Mouse (Mus musculus) liver, adult 2 months (tissue): Measurements from ENCODE around the gene Tmem223. TPM values are rescaled to one million over a fixed set of nuclear protein-coding genes. Genes with fewer than 3 reads are reported as not detected.
A peak's percentile ranks its signal among the peaks of the same experiment; 100 is the strongest.

ENCODE experiments used
- DNase-seq: peaks from one replicate; pipeline ENCODE4 v3.0.0-alpha.2; 2011; ENCODE audit warnings: low read depth, low spot score; ENCODE audit errors: extremely low read depth
- H3K27ac ChIP-seq: fragments of 200-500 bp; replicated peaks from 2 replicates; pipeline ENCODE4 v1.5.1; 2012; ENCODE audit warnings: low read depth, mild to moderate bottlenecking, control low read depth, inconsistent platforms, low read length; ENCODE audit not compliant: insufficient read depth
- H3K27me3 ChIP-seq: fragments of 200-500 bp; 2 replicates; pipeline ENCODE4 v1.6.1; 2012; ENCODE audit warnings: mild to moderate bottlenecking, moderate library complexity, low read length, inconsistent platforms; ENCODE audit not compliant: control insufficient read depth, insufficient read depth
- H3K36me3 ChIP-seq: fragments of 200-500 bp; 2 replicates; pipeline ENCODE4 v1.6.1; 2012; ENCODE audit warnings: low read length, inconsistent platforms; ENCODE audit not compliant: control insufficient read depth, insufficient read depth
- H3K4me1 ChIP-seq: fragments of 200-500 bp; 2 replicates; pipeline ENCODE4 v1.6.1; 2011; ENCODE audit warnings: low read length; ENCODE audit not compliant: control insufficient read depth, insufficient read depth
- H3K4me3 ChIP-seq: fragments of 200-500 bp; 2 replicates; pipeline ENCODE4 v1.5.1; 2011; ENCODE audit warnings: low read depth, mild to moderate bottlenecking, control low read depth, low read length, moderate library complexity; ENCODE audit not compliant: insufficient read depth
- H3K79me2 ChIP-seq: fragments of 200-500 bp; 2 replicates; pipeline ENCODE4 v1.6.1; 2012; ENCODE audit warnings: inconsistent platforms, mild to moderate bottlenecking, low read length, moderate library complexity; ENCODE audit not compliant: control insufficient read depth, insufficient read depth
- H3K9ac ChIP-seq: fragments of 200-500 bp; 2 replicates; pipeline ENCODE4 v1.6.1; 2012; ENCODE audit warnings: low read depth, mild to moderate bottlenecking, control low read depth, inconsistent platforms, low read length
- CTCF ChIP-seq: fragments of 200-500 bp; IDR thresholded peaks from 2 replicates; pipeline ENCODE4 v1.5.1; 2011; ENCODE audit warnings: low read depth, low read length, control low read depth
- POLR2A ChIP-seq: fragments of 200-500 bp; IDR thresholded peaks from 2 replicates; pipeline ENCODE4 v1.6.1; 2011; ENCODE audit warnings: low read length, control low read depth; ENCODE audit not compliant: insufficient read depth; ENCODE audit errors: extremely low read depth
- WGBS: fragments of 180-500 bp; shearing (Covaris S2); methylation state at CpG from one replicate; pipeline ENCODE4 v1.1.7; 2018; 5-methylcytosine and 5-hydroxymethylcytosine counted together
- polyA plus RNA-seq: library from polyadenylated mRNA; depleted of rRNA; stranded (reverse); fragments of >200 nt; gene quantifications from 2 replicates; pipeline ENCODE4 v1.2.3, GENCODE M21; 2012; rRNA removed
- total RNA-seq: library from RNA; depleted of rRNA; stranded (reverse); fragments of >200 nt; gene quantifications from 2 replicates; pipeline ENCODE4 v1.2.3, GENCODE M21; 2014; rRNA removed

Gene Tmem223
- 50.3 and 66.9 TPM in 2 replicates for total RNA-seq
- 93.1 and 122 TPM in 2 replicates for polyA plus RNA-seq

DNA sequence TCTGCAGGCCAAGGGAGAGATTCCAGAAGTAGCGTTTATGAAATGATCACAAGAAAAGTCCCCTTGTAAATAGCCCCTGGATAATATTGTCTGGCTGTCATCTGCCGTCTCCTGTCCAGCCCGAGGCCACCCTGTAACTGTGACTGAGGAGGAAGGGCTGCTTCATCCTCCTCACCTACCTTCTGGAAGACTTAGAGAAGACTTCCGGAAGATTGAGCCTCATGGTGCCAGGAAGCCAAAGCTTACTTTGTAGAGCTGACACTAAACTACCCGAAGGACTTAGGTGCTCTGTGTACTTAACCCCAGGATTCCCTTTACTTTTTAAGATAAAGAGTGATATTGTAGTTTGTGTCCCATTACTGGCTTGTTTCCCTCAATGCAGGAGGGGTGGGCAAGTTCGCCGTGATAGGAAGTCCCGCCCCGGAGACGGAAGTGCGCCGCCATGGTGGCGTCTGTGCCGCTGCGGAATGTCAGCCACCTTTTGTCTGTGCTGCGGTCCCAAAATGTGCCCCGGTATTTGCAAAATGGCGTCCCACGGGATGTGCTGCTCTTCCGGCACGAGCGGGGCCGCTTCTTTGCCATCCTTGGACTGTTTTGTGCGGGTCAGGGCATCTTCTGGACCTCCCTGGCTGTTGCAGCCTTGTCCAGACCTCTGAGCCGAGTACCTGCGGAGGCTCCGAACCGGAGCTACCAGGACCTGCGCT is at the start of gene Tmem223:
Tmem223 (plus strand) TSS at position 430 of the 704 bp plus-strand sequence.
- H3K27me3 ChIP-seq = no peaks in the 10 kb centered on the region
- DNase-seq = peak; percentile 67
- peak within 1 kb of the TSS; percentile 87 for H3K9ac ChIP-seq
- H3K4me1 ChIP-seq = peaks cover 20% of the 10 kb centered on the region
- peaks cover 36% of the 10 kb centered on the region for H3K36me3 ChIP-seq
- WGBS = 16% methylated on average over 29 of the region's 29 CpGs
- peak within 1 kb of the TSS; percentile 91 for H3K4me3 ChIP-seq
- peak within 1 kb of the TSS; percentile 69 for H3K27ac ChIP-seq
- TF ChIP-seq POLR2A (peak; percentile 75), CTCF (no peak)
- H3K79me2 ChIP-seq = peaks cover 16% of the 10 kb centered on the region; the same call in 1 of the 2 replicates

DNA sequence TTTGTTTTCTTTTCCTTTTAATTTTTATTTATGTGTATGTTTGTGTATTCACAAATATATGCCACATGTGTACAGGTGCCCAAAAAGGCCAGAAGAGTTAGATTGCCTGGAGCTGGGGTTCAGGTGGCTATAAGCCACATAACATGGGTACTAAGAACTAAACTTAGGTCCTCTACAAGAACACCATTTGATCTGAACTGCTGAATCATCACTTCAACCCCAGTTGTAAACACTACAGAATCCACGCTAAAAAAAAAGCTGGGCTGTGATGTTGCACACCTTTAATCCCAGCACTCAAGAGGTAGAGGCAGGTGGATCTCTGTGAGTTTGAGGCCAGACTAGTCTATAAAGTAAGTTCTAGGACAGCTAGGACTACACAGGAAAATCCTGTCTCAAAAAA is 49.4 kb upstream of the Tmem223 start:
- no peak for DNase-seq
- TF ChIP-seq POLR2A = no peak
- no peak for TF ChIP-seq CTCF
- H3K4me1 ChIP-seq = peaks cover 9% of the 10 kb centered on the region; the same call in 1 of the 2 replicates
- WGBS = 47% methylated on average over 1 of the region's 1 CpGs
- H3K27ac ChIP-seq = no peak overlapping the region
- H3K79me2 ChIP-seq = no peaks in the 10 kb centered on the region; the same call in 1 of the 2 replicates
- no peaks in the 10 kb centered on the region for H3K27me3 ChIP-seq
- H3K36me3 ChIP-seq = peaks cover 24% of the 10 kb centered on the region
- no peak overlapping the region for H3K9ac ChIP-seq
- H3K4me3 ChIP-seq = no peak overlapping the region

DNA sequence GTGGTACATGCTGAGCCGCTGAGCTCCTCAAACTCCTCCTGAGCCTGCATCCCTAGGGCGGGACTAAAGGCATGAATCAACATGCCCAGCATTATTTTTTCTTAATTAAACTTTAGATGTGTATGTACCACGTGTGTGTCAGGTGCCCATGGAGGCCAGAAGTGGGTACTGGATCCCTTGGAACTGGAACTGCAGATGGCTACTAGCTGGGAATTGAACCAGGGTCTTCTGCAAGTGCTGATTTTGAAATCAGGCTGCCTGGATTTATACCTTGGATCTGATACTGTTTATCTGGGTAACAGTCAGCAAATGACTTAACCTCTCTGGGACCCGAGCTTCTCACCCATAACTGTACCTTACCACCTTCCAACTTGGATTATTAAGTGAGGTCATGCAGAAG is 48.8 kb upstream of the Tmem223 start:
- H3K36me3 ChIP-seq = peaks cover 31% of the 10 kb centered on the region
- TF ChIP-seq CTCF (no peak), POLR2A (no peak)
- H3K4me3 ChIP-seq = no peak overlapping the region
- no peak overlapping the region for H3K27ac ChIP-seq
- H3K9ac ChIP-seq = peak overlapping the region; percentile 9; the same call in 1 of the 2 replicates
- no peak for DNase-seq
- no peaks in the 10 kb centered on the region for H3K79me2 ChIP-seq
- no peaks in the 10 kb centered on the region for H3K27me3 ChIP-seq
- peaks cover 9% of the 10 kb centered on the region; the same call in 1 of the 2 replicates for H3K4me1 ChIP-seq
- WGBS = 54% methylated on average over 4 of the region's 4 CpGs

DNA sequence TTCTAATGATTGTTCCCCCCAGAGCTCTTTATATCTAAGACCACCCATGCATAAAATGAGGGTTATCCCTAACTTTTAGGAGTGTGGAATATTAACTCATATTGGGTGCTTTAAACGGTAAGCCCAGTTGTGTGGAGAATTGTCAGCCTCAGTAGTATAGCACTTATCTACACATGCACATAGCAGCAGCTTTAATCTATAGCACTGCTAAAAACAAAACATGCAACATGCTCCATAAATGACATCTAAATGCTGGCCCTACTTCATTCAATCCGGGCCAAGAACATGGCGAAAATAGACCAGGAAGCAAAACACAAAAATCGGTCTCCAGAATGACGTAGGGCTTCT is 48.3 kb upstream of the Tmem223 start:
- H3K27me3 ChIP-seq = no peaks in the 10 kb centered on the region
- WGBS = 0% methylated on average over 5 of the region's 5 CpGs
- H3K4me1 ChIP-seq = peaks cover 9% of the 10 kb centered on the region; the same call in 1 of the 2 replicates
- H3K9ac ChIP-seq = peak overlapping the region; percentile 89
- no peak for DNase-seq
- H3K79me2 ChIP-seq = no peaks in the 10 kb centered on the region
- no peak for TF ChIP-seq POLR2A
- TF ChIP-seq CTCF = no peak
- H3K27ac ChIP-seq = peak overlapping the region; percentile 76
- H3K36me3 ChIP-seq = peaks cover 31% of the 10 kb centered on the region
- H3K4me3 ChIP-seq = peak overlapping the region; percentile 90

DNA sequence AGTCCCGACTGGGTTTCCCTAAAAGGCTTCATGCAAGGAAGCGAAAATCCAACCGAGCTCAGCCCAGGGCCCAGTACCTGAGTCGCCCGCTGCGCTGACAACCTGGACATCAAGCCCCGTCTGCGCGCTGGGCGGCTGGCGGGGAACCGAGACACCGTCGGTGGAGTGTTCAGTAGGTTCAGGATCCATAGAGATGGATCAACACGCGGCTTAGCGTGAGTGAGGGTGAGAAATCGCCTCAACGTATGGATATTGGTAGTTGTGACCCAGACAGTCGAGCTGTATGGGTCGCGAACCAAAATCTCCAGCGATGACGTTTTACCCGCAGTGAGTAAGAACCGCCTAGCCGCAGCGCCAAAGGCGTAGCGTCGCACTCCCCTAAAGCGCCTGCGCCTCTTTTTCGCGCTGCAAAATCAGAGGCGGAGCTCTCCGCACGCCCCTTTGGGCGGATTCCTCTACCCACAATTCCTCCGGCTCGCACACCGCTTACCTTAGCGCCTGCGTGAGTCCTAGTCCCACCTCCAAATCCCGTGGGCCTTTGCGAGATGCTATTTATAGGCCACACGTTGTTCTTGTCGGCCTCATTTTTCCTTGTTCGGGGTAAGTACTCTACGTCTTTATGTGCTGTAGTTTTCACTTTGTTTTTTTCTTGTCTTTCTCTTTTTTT is 47.8 kb upstream of the Tmem223 start, which contains the start of gene Slc3a2:
Slc3a2 (minus strand) TSS at position 463 of the 667 bp plus-strand sequence.
- TF ChIP-seq POLR2A = peak; percentile 56
- no peak for TF ChIP-seq CTCF
- under 1% methylated on average over 50 of the region's 50 CpGs for WGBS

More for the DNA sequence above, 47.8 kb upstream of the Tmem223 start, which contains the start of gene Slc3a2:
- Histone ChIP-seq H3K27ac (peak within 1 kb of the TSS; percentile 76), H3K4me1 (peaks cover 9% of the 10 kb centered on the region; the same call in 1 of the 2 replicates), H3K27me3 (no peaks in the 10 kb centered on the region), H3K79me2 (no peaks in the 10 kb centered on the region), H3K4me3 (peak within 1 kb of the TSS; percentile 90), H3K36me3 (peaks cover 31% of the 10 kb centered on the region), H3K9ac (peak within 1 kb of the TSS; percentile 91)
- DNase-seq = peak; percentile 97
